Mouse (Mus musculus) liver, embryonic 11.5 days (tissue): ENCODE data around the gene Nprl2. TPM values are rescaled to one million over a fixed set of nuclear protein-coding genes. Genes with fewer than 3 reads are reported as not detected.

Source experiments
- ATAC-seq: fragments of 200-750 bp; cut with Nextera tagmentation; replicated peaks from 2 replicates; pipeline ENCODE4 v1.8.0; 2017; ENCODE audit warnings: moderate number of reproducible peaks, mild to moderate bottlenecking, moderate TSS enrichment, moderate library complexity; ENCODE audit not compliant: low FRiP score
- DNase-seq: peaks from one replicate; pipeline ENCODE4 v3.0.0-alpha.2; 2017; ENCODE audit warnings: low spot score
- H3K27ac ChIP-seq: fragments of 300-500 bp; sonication (generic); 2 replicates; pipeline ENCODE4 v1.5.1; 2014; ENCODE audit warnings: mild to moderate bottlenecking, low read depth, low read length, control low read depth
- H3K27me3 ChIP-seq: fragments of 300-500 bp; sonication (generic); replicated peaks from 2 replicates; pipeline ENCODE4 v1.6.1; 2014; ENCODE audit warnings: low read length, mixed read lengths; ENCODE audit not compliant: control insufficient read depth, insufficient read depth
- H3K36me3 ChIP-seq: fragments of 300-500 bp; sonication (generic); 2 replicates; pipeline ENCODE4 v1.6.1; 2014; ENCODE audit warnings: mild to moderate bottlenecking, low read length, moderate library complexity, mixed read lengths; ENCODE audit not compliant: control insufficient read depth, insufficient read depth
- H3K4me1 ChIP-seq: fragments of 300-500 bp; sonication (generic); replicated peaks from 2 replicates; pipeline ENCODE4 v1.6.1; 2014; ENCODE audit warnings: low read length, mixed read lengths; ENCODE audit not compliant: control insufficient read depth, insufficient read depth
- H3K4me2 ChIP-seq: fragments of 300-500 bp; sonication (generic); 2 replicates; pipeline ENCODE4 v1.6.1; 2014; ENCODE audit warnings: mild to moderate bottlenecking, control low read depth, moderate library complexity
- H3K4me3 ChIP-seq: fragments of 300-500 bp; sonication (generic); 2 replicates; pipeline ENCODE4 v1.5.1; 2014; ENCODE audit warnings: low read depth, low read length, control low read depth
- H3K9ac ChIP-seq: fragments of 300-500 bp; sonication (generic); 2 replicates; pipeline ENCODE4 v1.6.1; 2014; ENCODE audit warnings: low read depth, low read length, control low read depth
- H3K9me3 ChIP-seq: fragments of 300-500 bp; sonication (generic); 2 replicates; pipeline ENCODE4 v1.6.1; 2016; ENCODE audit warnings: low read length, inconsistent platforms, mixed read lengths; ENCODE audit not compliant: control insufficient read depth
- WGBS: fragments of 180-500 bp; shearing (Covaris S2); extraction: QIAGEN DNeasy Blood & Tissue Kit; methylation state at CpG from one replicate; pipeline ENCODE4 v1.1.7; 2014; 5-methylcytosine and 5-hydroxymethylcytosine counted together
- polyA plus RNA-seq: library from polyadenylated mRNA; unstranded; fragments of >200 nt; fragmentation: Nextera tagmentation; extraction: Ambion mirVana; gene quantifications from 2 replicates; pipeline ENCODE4 v1.2.1, GENCODE M21; 2014

The Nprl2 gene
- polyA plus RNA-seq, 1 experiment from 2014 or later: 31.3 TPM

DNA sequence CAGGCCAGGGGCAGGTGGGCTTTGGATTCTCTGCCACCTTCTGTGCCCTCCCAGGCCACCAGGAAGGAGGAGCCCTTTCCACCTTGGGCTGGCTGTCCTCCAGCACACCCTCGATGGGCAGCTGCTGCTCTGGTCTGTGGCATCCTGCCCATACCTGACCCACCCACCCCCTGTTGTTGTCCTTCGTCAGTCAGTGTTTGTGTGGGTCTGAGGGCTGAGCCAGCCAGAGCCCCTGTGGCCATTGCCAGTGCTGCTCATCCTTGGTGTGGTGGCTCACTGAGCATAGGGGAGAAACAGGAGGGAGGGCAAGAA is 19.7 kb upstream of the Nprl2 start:
- ATAC-seq (no peak), DNase-seq (no peak)
- Histone ChIP-seq H3K4me1 (peaks cover 16% of the 10 kb centered on the region), H3K36me3 (no peaks in the 10 kb centered on the region), H3K27ac (no peak overlapping the region), H3K4me3 (no peak overlapping the region), H3K9ac (0 out of 2 replicates have a peak overlapping the region, but pooled peaks have one; percentile 6), H3K27me3 (peaks cover 33% of the 10 kb centered on the region), H3K4me2 (peak overlapping the region; percentile 40), H3K9me3 (no peaks in the 10 kb centered on the region)
- WGBS: 54% methylated on average over 2 of the region's 2 CpGs

DNA sequence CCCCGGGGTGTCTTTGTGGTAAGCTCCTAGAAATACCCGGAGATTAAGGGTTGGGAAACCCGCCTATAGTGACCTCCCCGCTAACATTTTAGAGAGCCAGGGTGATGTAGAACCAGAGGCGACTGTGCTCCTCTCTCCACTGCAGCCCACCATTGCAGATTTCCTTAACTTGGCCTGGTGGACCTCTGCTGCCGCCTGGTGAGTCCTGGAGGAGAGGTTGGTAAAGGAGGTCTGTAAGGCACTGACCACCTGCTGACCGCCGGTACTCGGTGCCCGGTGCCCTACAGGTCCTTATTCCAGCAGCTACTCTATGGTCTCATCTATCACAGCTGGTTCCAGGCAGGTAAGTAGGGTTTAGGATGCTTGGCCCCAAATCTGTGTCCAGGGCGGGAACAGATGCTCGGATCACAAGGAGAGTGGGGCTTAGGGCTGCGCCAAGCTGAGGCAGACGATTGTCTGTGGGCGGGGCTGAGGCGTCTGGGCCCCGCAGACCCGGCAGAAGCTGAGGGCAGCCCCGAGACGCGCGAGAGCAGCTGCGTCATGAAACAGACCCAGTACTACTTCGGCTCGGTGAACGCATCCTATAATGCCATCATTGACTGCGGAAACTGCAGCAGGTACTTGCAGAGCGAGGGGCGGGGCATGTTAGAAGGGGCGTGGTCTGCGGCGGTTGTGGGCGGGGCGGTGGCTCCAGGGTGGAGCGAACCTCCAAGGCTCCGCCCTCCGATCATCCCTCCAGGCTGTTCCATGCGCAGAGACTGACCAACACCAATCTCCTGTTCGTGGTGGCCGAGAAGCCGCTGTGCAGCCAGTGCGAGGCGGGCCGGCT is 15.6 kb upstream of the Nprl2 start:
- WGBS: 6% methylated on average over 42 of the region's 44 CpGs
- Histone ChIP-seq H3K4me1 (peaks cover 14% of the 10 kb centered on the region), H3K27me3 (peaks cover 35% of the 10 kb centered on the region), H3K9me3 (no peaks in the 10 kb centered on the region), H3K9ac (peak overlapping the region; percentile 34; the same call in 1 of the 2 replicates), H3K27ac (no peak overlapping the region), H3K4me2 (peak overlapping the region; percentile 88), H3K4me3 (peak overlapping the region; percentile 53), H3K36me3 (no peaks in the 10 kb centered on the region)
- DNase-seq: peak; percentile 93
- ATAC-seq: peak; percentile 78

DNA sequence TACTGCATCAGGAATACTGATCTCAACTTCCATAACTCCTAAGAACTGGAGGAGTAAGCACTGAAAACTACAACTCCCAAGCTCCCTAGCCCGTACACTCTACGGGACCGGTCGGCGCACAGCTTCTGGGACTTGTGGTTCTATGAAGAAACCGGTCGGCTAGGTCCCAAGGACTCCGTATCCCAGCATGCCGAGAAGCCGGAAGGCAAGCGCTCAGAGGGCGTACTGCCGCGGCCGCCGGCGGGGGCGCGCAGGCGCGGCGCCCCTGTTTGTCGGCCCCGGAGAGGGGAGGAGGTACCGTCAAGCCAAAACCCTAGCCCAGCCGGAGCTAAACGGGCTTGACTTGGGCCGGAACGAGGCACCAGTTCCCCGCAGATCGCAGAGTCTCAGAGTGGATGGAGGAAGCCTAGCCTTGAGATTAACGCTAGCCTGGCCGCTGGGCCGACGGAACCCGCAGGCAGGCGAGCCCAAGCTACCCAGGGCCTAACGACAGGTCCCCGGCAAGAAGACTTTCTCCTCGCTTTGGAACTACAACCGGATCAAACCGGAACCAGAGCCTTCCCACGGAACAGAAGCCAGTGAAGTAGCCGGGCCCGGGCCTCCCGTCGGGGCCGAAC is 8.1 kb upstream of the Nprl2 start, which contains the start of gene Tmem115:
Gene Tmem115 (plus strand): TSS at position 155 of the 617 bp plus-strand sequence.
- peak; percentile 98 for ATAC-seq
- peak; percentile 88 for DNase-seq
- Histone ChIP-seq H3K27ac (peak within 1 kb of the TSS; percentile 76), H3K9ac (peak within 1 kb of the TSS; percentile 94), H3K4me2 (peak within 1 kb of the TSS; percentile 98), H3K27me3 (no peaks in the 10 kb centered on the region), H3K36me3 (peaks cover 18% of the 10 kb centered on the region), H3K9me3 (no peaks in the 10 kb centered on the region), H3K4me3 (peak within 1 kb of the TSS; percentile 83), H3K4me1 (peaks cover 22% of the 10 kb centered on the region)
- WGBS: under 1% methylated on average over 48 of the region's 48 CpGs

GRCm38 (mm10) chr9:107534408-107535202 is 7.4 kb upstream of the Nprl2 start:
- ATAC-seq (peak; percentile 28), DNase-seq (no peak)
- H3K4me1 ChIP-seq: peaks cover 22% of the 10 kb centered on the region
- peak overlapping the region; percentile 94 for H3K9ac ChIP-seq
- H3K27ac ChIP-seq: peak overlapping the region; percentile 76
- no peaks in the 10 kb centered on the region for H3K27me3 ChIP-seq
- H3K4me3 ChIP-seq: peak overlapping the region; percentile 83
- H3K4me2 ChIP-seq: peak overlapping the region; percentile 98
- H3K36me3 ChIP-seq: peaks cover 25% of the 10 kb centered on the region
- under 1% methylated on average over 40 of the region's 40 CpGs for WGBS
- H3K9me3 ChIP-seq: no peaks in the 10 kb centered on the region

- DNase-seq (no peak), ATAC-seq (no peak)
- Histone ChIP-seq H3K9me3 (no peaks in the 10 kb centered on the region), H3K36me3 (peaks cover 28% of the 10 kb centered on the region), H3K4me1 (peaks cover 34% of the 10 kb centered on the region), H3K27ac (no peak overlapping the region), H3K4me2 (no peak overlapping the region), H3K27me3 (no peaks in the 10 kb centered on the region), H3K9ac (no peak overlapping the region), H3K4me3 (no peak overlapping the region)
- 91% methylated on average over 7 of the region's 7 CpGs for WGBS
Measured at GRCm38 (mm10) chr9:107538231-107538630, 3.8 kb upstream of the Nprl2 start.

DNA sequence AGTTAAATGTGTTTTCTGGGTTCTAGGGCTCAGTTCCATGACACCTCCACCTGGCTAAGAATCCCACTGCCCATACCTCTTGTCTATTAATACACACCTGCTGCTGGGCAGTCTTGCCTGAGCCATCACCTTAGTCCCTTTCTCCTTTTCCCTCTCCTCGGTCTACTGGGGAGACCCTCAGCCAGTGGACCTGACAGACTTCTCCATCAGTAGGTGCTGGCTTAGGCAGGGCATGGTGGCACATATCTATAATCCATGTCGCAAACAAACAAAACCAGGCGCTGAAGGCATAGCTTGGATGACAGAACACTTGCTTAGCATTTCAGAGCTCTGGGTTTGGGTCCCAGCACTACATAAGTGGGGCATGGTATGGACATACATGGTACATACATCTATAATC is 3.3 kb upstream of the Nprl2 start:
- Histone ChIP-seq H3K4me1 (peaks cover 34% of the 10 kb centered on the region), H3K36me3 (peaks cover 28% of the 10 kb centered on the region), H3K27ac (no peak overlapping the region), H3K4me2 (no peak overlapping the region), H3K27me3 (no peaks in the 10 kb centered on the region), H3K9me3 (no peaks in the 10 kb centered on the region), H3K4me3 (no peak overlapping the region), H3K9ac (no peak overlapping the region)
- ATAC-seq: no peak
- WGBS: 91% methylated on average over 3 of the region's 3 CpGs
- no peak for DNase-seq

- no peak for DNase-seq
- H3K36me3 ChIP-seq: peaks cover 36% of the 10 kb centered on the region
- WGBS: 90% methylated on average over 8 of the region's 8 CpGs
- no peak for ATAC-seq
- no peak overlapping the region for H3K4me3 ChIP-seq
- H3K9me3 ChIP-seq: no peaks in the 10 kb centered on the region
- no peaks in the 10 kb centered on the region for H3K27me3 ChIP-seq
- H3K4me2 ChIP-seq: no peak overlapping the region; the same call in 1 of the 2 replicates
- no peak overlapping the region for H3K27ac ChIP-seq
- H3K4me1 ChIP-seq: peaks cover 34% of the 10 kb centered on the region
- H3K9ac ChIP-seq: no peak overlapping the region
Measured at GRCm38 (mm10) chr9:107539940-107540339, 2.1 kb upstream of the Nprl2 start.

- no peak for ATAC-seq
- no peaks in the 10 kb centered on the region for H3K9me3 ChIP-seq
- no peak overlapping the region for H3K9ac ChIP-seq
- no peaks in the 10 kb centered on the region for H3K27me3 ChIP-seq
- no peak overlapping the region for H3K4me3 ChIP-seq
- no peak overlapping the region; the same call in 1 of the 2 replicates for H3K4me2 ChIP-seq
- peaks cover 36% of the 10 kb centered on the region for H3K36me3 ChIP-seq
- no peak for DNase-seq
- peaks cover 31% of the 10 kb centered on the region for H3K4me1 ChIP-seq
- H3K27ac ChIP-seq: no peak overlapping the region
- 74% methylated on average over 4 of the region's 4 CpGs for WGBS
Measured at GRCm38 (mm10) chr9:107540420-107540819, 1.6 kb upstream of the Nprl2 start.
